In genomic region chr3:89422556-89423205, GRCm38 (mm10) we compare ENCODE assay signal across 9 mouse cellular contexts. TPM values are rescaled to one million over a fixed set of nuclear protein-coding genes. Genes with fewer than 3 reads are reported as not detected.
A peak's percentile ranks its signal among the peaks of the same experiment; 100 is the strongest.
DNase-seq lines count a peak whose midpoint lies in the region; ATAC-seq lines count a peak whose summit lies in the region.
"Had no signal": no experiment of that assay in that cellular context is flagged by ENCODE, and none has a peak within 500 bp of the region (broad histone marks: within the 10 kb centered on the region; RNA-seq: fewer than 3 reads in every experiment).

No protein-coding gene starts in this region.

- H3K27me3 ChIP-seq in lung, embryonic 15.5 days = no peaks in the 10 kb centered on the region
- no peaks in the 10 kb centered on the region for H3K27me3 ChIP-seq in forebrain, embryonic 11.5 days (ENCODE audit: control insufficient read depth, insufficient read depth, low read length)
- no peaks in the 10 kb centered on the region for H3K27me3 ChIP-seq in limb, embryonic 11.5 days (ENCODE audit: control insufficient read depth, insufficient read depth, low read length)
- no peaks in the 10 kb centered on the region for H3K27me3 ChIP-seq in neural tube, embryonic 15.5 days (replicated peaks)

- peak overlapping the region; percentile 100; the same call in 1 of the 2 replicates for H3K27ac ChIP-seq in lung, embryonic 15.5 days
- no peak overlapping the region for H3K27ac ChIP-seq in forebrain, embryonic 11.5 days (ENCODE audit: low read depth, low read length)
- H3K27ac ChIP-seq in limb, embryonic 11.5 days (replicated peaks; ENCODE audit: low read depth, low read length) = no peak overlapping the region
- no peak overlapping the region for H3K27ac ChIP-seq in neural tube, embryonic 15.5 days (replicated peaks)

- peak overlapping the region; percentile 52 for H3K4me3 ChIP-seq in lung, embryonic 15.5 days
- peak overlapping the region; percentile 26; the same call in 1 of the 2 replicates for H3K4me3 ChIP-seq in forebrain, embryonic 11.5 days (ENCODE audit: low read depth, low read length)
- H3K4me3 ChIP-seq in limb, embryonic 11.5 days (ENCODE audit: low read depth, low read length) = peak overlapping the region; percentile 42; the same call in 1 of the 2 replicates
- H3K4me3 ChIP-seq in neural tube, embryonic 15.5 days (replicated peaks) = peak overlapping the region; percentile 37; the same call in 1 of the 2 replicates

- WGBS in lung, embryonic 15.5 days = 64% methylated on average over 6 of the region's 6 CpGs
- 76% methylated on average over 6 of the region's 6 CpGs for WGBS in forebrain, embryonic 11.5 days
- WGBS in limb, embryonic 11.5 days = 79% methylated on average over 6 of the region's 6 CpGs
- WGBS in neural tube, embryonic 15.5 days = 74% methylated on average over 6 of the region's 6 CpGs

- H3K9ac ChIP-seq in lung, embryonic 15.5 days = peak overlapping the region; percentile 62; the same call in 1 of the 2 replicates
- H3K9ac ChIP-seq in forebrain, embryonic 11.5 days (ENCODE audit: low read length) = no peak overlapping the region; the same call in 1 of the 2 replicates
- H3K9ac ChIP-seq in limb, embryonic 11.5 days (ENCODE audit: low read length) = no peak overlapping the region
- H3K9ac ChIP-seq in neural tube, embryonic 15.5 days (replicated peaks) = no peak overlapping the region

- H3K4me2 ChIP-seq in lung, embryonic 15.5 days = peak overlapping the region; percentile 81
- peak overlapping the region; percentile 54; the same call in 1 of the 2 replicates for H3K4me2 ChIP-seq in forebrain, embryonic 11.5 days (ENCODE audit: low read depth, low read length, severe bottlenecking)
- peak overlapping the region; percentile 90 for H3K4me2 ChIP-seq in limb, embryonic 11.5 days (ENCODE audit: low read depth, severe bottlenecking)
- H3K4me2 ChIP-seq in neural tube, embryonic 15.5 days = peak overlapping the region; percentile 62

- ATAC-seq in lung, embryonic 15.5 days (ENCODE audit: borderline replicate concordance, extremely low read depth, low FRiP score, low TSS enrichment) = no peak
- no peak for ATAC-seq in forebrain, embryonic 11.5 days (replicated peaks; ENCODE audit: low FRiP score)
- ATAC-seq in limb, embryonic 11.5 days (ENCODE audit: insufficient number of reproducible peaks, low FRiP score, low TSS enrichment, low read depth) = no peak
- no peak for ATAC-seq in neural tube, embryonic 15.5 days (ENCODE audit: low FRiP score)

- H3K9me3 ChIP-seq in lung, embryonic 15.5 days = no peaks in the 10 kb centered on the region
- H3K9me3 ChIP-seq in forebrain, embryonic 11.5 days (ENCODE audit: control insufficient read depth, low read length) = no peaks in the 10 kb centered on the region
- H3K9me3 ChIP-seq in limb, embryonic 11.5 days (ENCODE audit: control insufficient read depth, low read length) = no peaks in the 10 kb centered on the region
- no peaks in the 10 kb centered on the region for H3K9me3 ChIP-seq in neural tube, embryonic 15.5 days (replicated peaks)

- DNase-seq in lung, postnatal 4 days = no peak
- no peak for DNase-seq in forebrain, embryonic 11.5 days (ENCODE audit: low spot score)
- no peak for DNase-seq in limb, embryonic 11.5 days (ENCODE audit: low spot score)
- DNase-seq in frontal cortex, postnatal 36 days (ENCODE audit: low spot score in 2 of 2) = no peak
- DNase-seq in urinary bladder, adult 18-20 months (ENCODE audit: low spot score in 2 of 2) = no peak
- DNase-seq in gastrocnemius, postnatal 25 days = no peak
- DNase-seq: layer of hippocampus, adult 9-11 months had no signal

- H3K4me1 ChIP-seq in lung, embryonic 15.5 days = peaks cover 34% of the 10 kb centered on the region
- peaks cover 18% of the 10 kb centered on the region for H3K4me1 ChIP-seq in forebrain, embryonic 11.5 days (replicated peaks; ENCODE audit: control insufficient read depth, insufficient read depth, low read length)
- peaks cover 27% of the 10 kb centered on the region for H3K4me1 ChIP-seq in limb, embryonic 11.5 days (ENCODE audit: control insufficient read depth, insufficient read depth, low read length)
- H3K4me1 ChIP-seq in neural tube, embryonic 15.5 days = peaks cover 40% of the 10 kb centered on the region

- H3K36me3 ChIP-seq in lung, embryonic 15.5 days = peaks cover 45% of the 10 kb centered on the region
- H3K36me3 ChIP-seq in forebrain, embryonic 11.5 days (ENCODE audit: control insufficient read depth, insufficient read depth, low read length) = no peaks in the 10 kb centered on the region; the same call in none of the 2 replicates
- H3K36me3 ChIP-seq in limb, embryonic 11.5 days (ENCODE audit: control insufficient read depth, insufficient read depth, low read length) = peaks cover 8% of the 10 kb centered on the region; the same call in 1 of the 2 replicates
- H3K36me3 ChIP-seq in neural tube, embryonic 15.5 days = peaks cover 7% of the 10 kb centered on the region; the same call in 1 of the 2 replicates

RNA-seq across cellular contexts. Expression of gene Shc1, which starts 4.4 kb away (rescaled TPM):
- polyA plus RNA-seq in lung, embryonic 15.5 days (2015; fragmentation: Nextera tagmentation; extraction: Ambion mirVana) = 108 and 111 TPM in 2 replicates
- polyA plus RNA-seq in forebrain, embryonic 11.5 days (2014; fragmentation: Nextera tagmentation; extraction: Ambion mirVana) = 30.9 and 31.6 TPM in 2 replicates
- 55.7 and 64.5 TPM in 2 replicates for polyA plus RNA-seq in limb, embryonic 11.5 days (2014; fragmentation: Nextera tagmentation; extraction: Ambion mirVana)
- 22.0 and 35.3 TPM in 2 replicates for polyA plus RNA-seq in neural tube, embryonic 15.5 days (2015; fragmentation: Nextera tagmentation; extraction: Ambion mirVana)
- 10 to 100 TPM; 21.1 to 23.8 TPM for total RNA-seq in gastrocnemius, postnatal 25 days (2021)

RNA-seq across cellular contexts. Expression of gene Cks1b, which starts 4.5 kb away (rescaled TPM):
- 556 and 595 TPM in 2 replicates for polyA plus RNA-seq in lung, embryonic 15.5 days (2015; fragmentation: Nextera tagmentation; extraction: Ambion mirVana)
- 491 and 495 TPM in 2 replicates for polyA plus RNA-seq in forebrain, embryonic 11.5 days (2014; fragmentation: Nextera tagmentation; extraction: Ambion mirVana)
- 774 and 797 TPM in 2 replicates for polyA plus RNA-seq in limb, embryonic 11.5 days (2014; fragmentation: Nextera tagmentation; extraction: Ambion mirVana)
- polyA plus RNA-seq in neural tube, embryonic 15.5 days (2015; fragmentation: Nextera tagmentation; extraction: Ambion mirVana) = 79.3 and 153 TPM in 2 replicates
- 1 to 10 TPM; 3.1 to 3.4 TPM for total RNA-seq in gastrocnemius, postnatal 25 days (2021)

RNA-seq across cellular contexts. Expression of gene Pygo2, which starts 7.3 kb away (rescaled TPM):
- 40.6 and 41.1 TPM in 2 replicates for polyA plus RNA-seq in lung, embryonic 15.5 days (2015; fragmentation: Nextera tagmentation; extraction: Ambion mirVana)
- polyA plus RNA-seq in forebrain, embryonic 11.5 days (2014; fragmentation: Nextera tagmentation; extraction: Ambion mirVana) = 53.9 and 60.6 TPM in 2 replicates
- polyA plus RNA-seq in limb, embryonic 11.5 days (2014; fragmentation: Nextera tagmentation; extraction: Ambion mirVana) = 64.3 and 65.5 TPM in 2 replicates
- 38.8 and 41.1 TPM in 2 replicates for polyA plus RNA-seq in neural tube, embryonic 15.5 days (2015; fragmentation: Nextera tagmentation; extraction: Ambion mirVana)
- total RNA-seq in gastrocnemius, postnatal 25 days (2021) = 10 to 100 TPM in 1 of 2 experiments, 1 to 10 TPM in 1; 9.2 to 11.1 TPM

RNA-seq across cellular contexts. Expression of gene Flad1, which starts 11.0 kb away (rescaled TPM):
- 21.3 and 23.1 TPM in 2 replicates for polyA plus RNA-seq in lung, embryonic 15.5 days (2015; fragmentation: Nextera tagmentation; extraction: Ambion mirVana)
- 28.5 and 31.9 TPM in 2 replicates for polyA plus RNA-seq in forebrain, embryonic 11.5 days (2014; fragmentation: Nextera tagmentation; extraction: Ambion mirVana)
- polyA plus RNA-seq in limb, embryonic 11.5 days (2014; fragmentation: Nextera tagmentation; extraction: Ambion mirVana) = 19.0 and 21.9 TPM in 2 replicates
- 32.7 and 33.1 TPM in 2 replicates for polyA plus RNA-seq in neural tube, embryonic 15.5 days (2015; fragmentation: Nextera tagmentation; extraction: Ambion mirVana)
- total RNA-seq in gastrocnemius, postnatal 25 days (2021) = 10 to 100 TPM; 43.3 to 44.5 TPM

RNA-seq across cellular contexts. Expression of gene Pbxip1, which starts 13.8 kb away (rescaled TPM):
- polyA plus RNA-seq in lung, embryonic 15.5 days (2015; fragmentation: Nextera tagmentation; extraction: Ambion mirVana) = 32.6 and 35.0 TPM in 2 replicates
- 9.1 and 10.0 TPM in 2 replicates for polyA plus RNA-seq in forebrain, embryonic 11.5 days (2014; fragmentation: Nextera tagmentation; extraction: Ambion mirVana)
- 10.3 and 11.5 TPM in 2 replicates for polyA plus RNA-seq in limb, embryonic 11.5 days (2014; fragmentation: Nextera tagmentation; extraction: Ambion mirVana)
- 16.1 and 23.2 TPM in 2 replicates for polyA plus RNA-seq in neural tube, embryonic 15.5 days (2015; fragmentation: Nextera tagmentation; extraction: Ambion mirVana)
- 100 to 1,000 TPM; 179 to 196 TPM for total RNA-seq in gastrocnemius, postnatal 25 days (2021)
